Mouse (Mus musculus): ENCODE data around the gene Cyp3a41b. TPM values are rescaled to one million over a fixed set of nuclear protein-coding genes. Genes with fewer than 3 reads are reported as not detected.
"Not testable (repeated sequence)": the region's sequence is repeated elsewhere in the genome, so short reads cannot be mapped to it uniquely, and the experiment has no call there.

Cyp3a41b gene
- not detected for total RNA-seq (2021)
- long read RNA-seq, experiment 1, result 0 reads
- long read RNA-seq, experiment 2, result 0 reads

- DNase-seq (ENCODE audit: extremely low spot score in 1 of 2, low spot score in 2 of 2); intact Hi-C loops (cut with DNase I); H3K4me3 ChIP-seq; H3K27ac ChIP-seq: not testable (repeated sequence)
These were observed at the start of gene Cyp3a41b for GRCm38 (mm10) chr5:145584630-145585029. Gene Cyp3a41b, minus strand, starts transcription at chr5:145584730.

GRCm38 (mm10) chr5:145632286-145632685 is 47.8 kb upstream of the Cyp3a41b start:
- H3K4me3 ChIP-seq; H3K27ac ChIP-seq; intact Hi-C loops (cut with DNase I); DNase-seq (ENCODE audit: extremely low spot score in 1 of 2, low spot score in 2 of 2): not testable (repeated sequence)

- DNase-seq (ENCODE audit: extremely low spot score in 1 of 2, low spot score in 2 of 2); H3K27ac ChIP-seq; intact Hi-C loops (cut with DNase I); H3K4me3 ChIP-seq: not testable (repeated sequence)
These were observed 20.4 kb upstream of the Cyp3a41b start for GRCm38 (mm10) chr5:145604891-145605290.

- H3K27ac ChIP-seq; H3K4me3 ChIP-seq; DNase-seq (ENCODE audit: extremely low spot score in 1 of 2, low spot score in 2 of 2); intact Hi-C loops (cut with DNase I): not testable (repeated sequence)
These were observed 13.3 kb upstream of the Cyp3a41b start for GRCm38 (mm10) chr5:145597851-145598250.

- intact Hi-C loops (cut with DNase I), result not testable (repeated sequence)
These were observed 7.2 kb downstream of the Cyp3a41b start for GRCm38 (mm10) chr5:145577321-145577720.

GRCm38 (mm10) chr5:145575660-145576059 is 8.9 kb downstream of the Cyp3a41b start:
- intact Hi-C loops (cut with DNase I), result not testable (repeated sequence)

More at GRCm38 (mm10) chr5:145577321-145577720, 7.2 kb downstream of the Cyp3a41b start:
- not testable (repeated sequence) for H3K4me3 ChIP-seq; H3K27ac ChIP-seq; DNase-seq (ENCODE audit: extremely low spot score in 1 of 2, low spot score in 2 of 2)

GRCm38 (mm10) chr5:145571922-145572321 is 12.6 kb downstream of the Cyp3a41b start:
- DNase-seq (ENCODE audit: extremely low spot score in 1 of 2, low spot score in 2 of 2); intact Hi-C loops (cut with DNase I); H3K4me3 ChIP-seq; H3K27ac ChIP-seq: not testable (repeated sequence)

More at GRCm38 (mm10) chr5:145575660-145576059, 8.9 kb downstream of the Cyp3a41b start:
- H3K4me3 ChIP-seq; DNase-seq (ENCODE audit: extremely low spot score in 1 of 2, low spot score in 2 of 2); H3K27ac ChIP-seq: not testable (repeated sequence)

Other genes starting within 250 kb of the Cyp3a41b start
- under 1 TPM; 0.26 to 0.45 TPM for gene Cyp3a57, start 239.5 kb downstream of the Cyp3a41b start, total RNA-seq (2021)
- not detected for gene Cyp3a16, start 115.0 kb downstream of the Cyp3a41b start, total RNA-seq (2021)
- gene Cyp3a41a, start 135.4 kb upstream of the Cyp3a41b start, total RNA-seq (2021), result not detected
- not detected for gene Cyp3a44, start 221.1 kb upstream of the Cyp3a41b start, total RNA-seq (2021)

Data from left cerebral cortex, adult 2 months (tissue).